Mouse (Mus musculus) heart, postnatal 0 days (tissue): ENCODE results near the gene Zfp120. TPM values are rescaled to one million over a fixed set of nuclear protein-coding genes. Genes with fewer than 3 reads are reported as not detected.
"Not testable (repeated sequence)": the region's sequence is repeated elsewhere in the genome, so short reads cannot be mapped to it uniquely, and the experiment has no call there.

ENCODE experiments used
- ATAC-seq: fragments of 200-750 bp; cut with Nextera tagmentation; 2 replicates; pipeline ENCODE4 v1.8.0; 2017; ENCODE audit warnings: low read depth, moderate number of reproducible peaks, moderate library complexity; ENCODE audit not compliant: insufficient read depth
- DNase-seq: peaks from one replicate; pipeline ENCODE4 v3.0.0-alpha.2; 2016; ENCODE audit warnings: low spot score
- H3K27ac ChIP-seq: fragments of 300-500 bp; sonication (generic); 2 replicates; pipeline ENCODE4 v1.5.1; 2014; ENCODE audit warnings: low read depth, mild to moderate bottlenecking
- H3K27me3 ChIP-seq: fragments of 300-500 bp; sonication (generic); 2 replicates; pipeline ENCODE4 v1.6.1; 2014; ENCODE audit warnings: low read length, mixed read lengths; ENCODE audit not compliant: control insufficient read depth, insufficient read depth
- H3K36me3 ChIP-seq: fragments of 300-500 bp; sonication (generic); replicated peaks from 2 replicates; pipeline ENCODE4 v1.6.1; 2014; ENCODE audit warnings: low read length, mixed read lengths; ENCODE audit not compliant: control insufficient read depth, insufficient read depth
- H3K4me1 ChIP-seq: fragments of 300-500 bp; sonication (generic); 2 replicates; pipeline ENCODE4 v1.6.1; 2014; ENCODE audit warnings: antibody characterized with exemption; ENCODE audit not compliant: control insufficient read depth, insufficient read depth
- H3K4me2 ChIP-seq: fragments of 300-500 bp; sonication (generic); 2 replicates; pipeline ENCODE4 v1.6.1; 2014; ENCODE audit warnings: low read depth, mild to moderate bottlenecking, low read length, moderate library complexity
- H3K4me3 ChIP-seq: fragments of 300-500 bp; sonication (generic); 2 replicates; pipeline ENCODE4 v1.5.1; 2014; ENCODE audit warnings: low read depth, low read length
- H3K9ac ChIP-seq: fragments of 300-500 bp; sonication (generic); replicated peaks from 2 replicates; pipeline ENCODE4 v1.6.1; 2014; ENCODE audit warnings: low read depth, low read length, mixed read lengths
- H3K9me3 ChIP-seq: fragments of 300-500 bp; sonication (generic); replicated peaks from 2 replicates; pipeline ENCODE4 v1.6.1; 2016; ENCODE audit warnings: low read length; ENCODE audit not compliant: control insufficient read depth
- CTCF ChIP-seq: IDR thresholded peaks from 2 replicates; pipeline ENCODE4 v1.5.1; 2016; ENCODE audit warnings: antibody characterized with exemption, control low read depth, low read depth
- EP300 ChIP-seq: IDR thresholded peaks from 2 replicates; pipeline ENCODE4 v1.6.1; 2016; ENCODE audit warnings: antibody characterized with exemption, low read depth
- WGBS: fragments of 180-500 bp; shearing (Covaris S2); extraction: QIAGEN DNeasy Blood & Tissue Kit; methylation state at CpG from one replicate; pipeline ENCODE4 v1.1.7; 2014; 5-methylcytosine and 5-hydroxymethylcytosine counted together
- polyA plus RNA-seq: library from polyadenylated mRNA; unstranded; fragments of >200 nt; fragmentation: Nextera tagmentation; extraction: Ambion mirVana; gene quantifications from 2 replicates; pipeline ENCODE4 v1.2.1, GENCODE M21; 2015
- total RNA-seq: library from RNA; depleted of rRNA; stranded (reverse); fragments of >200 nt; gene quantifications from 2 replicates; pipeline ENCODE4 v1.2.3, GENCODE M21; 2014; ENCODE audit warnings: low replicate concordance; rRNA removed

Gene Zfp120
- total and polyA plus RNA-seq, 2 experiments from 2014 or later: 4.7 to 5.7 TPM

DNA sequence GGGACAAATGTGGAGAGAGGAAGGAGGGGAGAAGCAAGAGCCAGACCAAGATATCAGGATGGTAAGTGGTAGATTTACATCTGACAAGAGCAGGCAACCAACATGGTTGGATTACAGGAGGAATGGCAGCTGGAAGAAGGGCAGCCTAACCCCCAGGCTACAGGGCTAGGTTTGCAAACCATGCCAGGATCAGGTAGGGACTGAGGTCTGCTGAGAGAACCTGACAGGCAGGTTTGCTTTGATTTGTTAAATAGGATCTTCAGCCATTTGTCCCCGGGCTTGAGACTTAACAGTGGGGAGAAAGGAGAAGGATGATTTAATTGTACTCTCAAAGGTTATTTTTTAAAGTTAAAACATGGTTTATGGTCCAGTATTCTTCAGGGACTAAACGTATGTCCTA, 3.7 kb downstream of the Zfp120 start:
- DNase-seq (no peak), ATAC-seq (no peak)
- TF ChIP-seq CTCF (no peak), EP300 (no peak)
- Histone ChIP-seq H3K9me3 (no peaks in the 10 kb centered on the region; the same call in 1 of the 2 replicates), H3K27ac (no peak overlapping the region), H3K4me3 (no peak overlapping the region), H3K36me3 (0 out of 2 replicates have a peak, but pooled peaks cover 3% of the 10 kb centered on the region), H3K9ac (no peak overlapping the region), H3K27me3 (no peaks in the 10 kb centered on the region), H3K4me2 (no peak overlapping the region), H3K4me1 (peaks cover 6% of the 10 kb centered on the region)
- 67% methylated on average over 2 of the region's 2 CpGs for WGBS

DNA sequence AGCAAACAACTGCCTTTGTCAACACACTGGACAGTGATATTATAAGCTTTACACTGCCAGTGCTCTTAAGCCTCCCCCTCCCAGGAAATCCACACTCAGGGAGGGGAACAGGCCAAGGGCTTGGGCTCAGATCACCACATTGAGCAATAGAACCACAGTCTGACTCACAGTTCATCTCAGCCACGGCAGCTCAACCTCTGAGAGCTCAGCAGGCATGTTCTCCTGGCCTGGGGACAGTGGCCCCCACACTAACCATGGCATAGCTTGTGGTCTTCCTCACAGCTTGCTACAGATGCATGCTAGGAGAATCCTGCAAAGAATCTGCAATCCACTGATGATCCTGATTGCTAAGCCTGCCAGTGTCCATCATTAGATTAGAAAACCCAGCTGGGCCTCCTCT, 4.5 kb downstream of the Zfp120 start:
- not testable (repeated sequence) for H3K9ac ChIP-seq, H3K9me3 ChIP-seq, ATAC-seq, H3K4me1 ChIP-seq, H3K4me2 ChIP-seq, H3K27me3 ChIP-seq, H3K27ac ChIP-seq, DNase-seq, H3K4me3 ChIP-seq, H3K36me3 ChIP-seq
- WGBS: 68% methylated on average over 1 of the region's 1 CpGs

GRCm38 (mm10) chr2:150111247-150111912, 25.1 kb downstream of the Zfp120 start:
- H3K36me3 ChIP-seq: peaks cover 11% of the 10 kb centered on the region
- no peak overlapping the region for H3K4me2 ChIP-seq
- ATAC-seq: no peak
- 79% methylated on average over 10 of the region's 10 CpGs for WGBS
- H3K9ac ChIP-seq: no peak overlapping the region
- no peak overlapping the region for H3K27ac ChIP-seq
- H3K4me1 ChIP-seq: no peaks in the 10 kb centered on the region
- H3K27me3 ChIP-seq: no peaks in the 10 kb centered on the region
- no peak for DNase-seq
- TF ChIP-seq EP300 (no peak), CTCF (no peak)
- H3K9me3 ChIP-seq: peaks cover 19% of the 10 kb centered on the region; the same call in 1 of the 2 replicates
- H3K4me3 ChIP-seq: no peak overlapping the region

- ATAC-seq, H3K4me3 ChIP-seq, H3K9me3 ChIP-seq, H3K27ac ChIP-seq, H3K36me3 ChIP-seq, H3K4me2 ChIP-seq, H3K9ac ChIP-seq, H3K27me3 ChIP-seq, H3K4me1 ChIP-seq: not testable (repeated sequence)
- 20% methylated on average over 2 of the region's 2 CpGs for WGBS
- peak; percentile 34 for TF ChIP-seq CTCF
- peak; percentile 36 for DNase-seq
These were observed 36.9 kb downstream of the Zfp120 start for GRCm38 (mm10) chr2:150099618-150100017.

Other genes starting within 250 kb of the Zfp120 start
- gene Gm10770, start 43.0 kb upstream of the Zfp120 start, total RNA-seq: not detected in 2 replicates
- not detected in 2 replicates for gene Gm10770, start 43.0 kb upstream of the Zfp120 start, polyA plus RNA-seq
- not detected in 2 replicates for gene Gm14139, start 45.0 kb upstream of the Zfp120 start, total RNA-seq
- gene Gm14139, start 45.0 kb upstream of the Zfp120 start, polyA plus RNA-seq: not detected in 2 replicates
- gene Zfp937, start 81.4 kb upstream of the Zfp120 start, total RNA-seq: 0.04 and 1.4 TPM in 2 replicates
- 1.9 and 2.6 TPM in 2 replicates for gene Zfp937, start 81.4 kb upstream of the Zfp120 start, polyA plus RNA-seq
- not detected in 2 replicates for gene Gm21994, start 118.9 kb upstream of the Zfp120 start, total RNA-seq
- 1.4 and 1.5 TPM in 2 replicates for gene Gm21994, start 118.9 kb upstream of the Zfp120 start, polyA plus RNA-seq
- gene Gm14124, start 120.8 kb upstream of the Zfp120 start, total RNA-seq: not detected in 2 replicates
- not detected in 2 replicates for gene Gm14124, start 120.8 kb upstream of the Zfp120 start, polyA plus RNA-seq
- gene Gm10130, start 187.0 kb upstream of the Zfp120 start, total RNA-seq: not detected in 2 replicates
- 0.67 and 1.2 TPM in 2 replicates for gene Gm10130, start 187.0 kb upstream of the Zfp120 start, polyA plus RNA-seq
- gene 3300002I08Rik, start 226.1 kb upstream of the Zfp120 start, total RNA-seq: 10.7 TPM in 1 of 2 replicates, not detected in the other
- gene 3300002I08Rik, start 226.1 kb upstream of the Zfp120 start, polyA plus RNA-seq: 2.9 and 3.6 TPM in 2 replicates